Mouse (Mus musculus) adrenal gland, adult 18-20 months (tissue): ENCODE data around the gene Larp4b. TPM values are rescaled to one million over a fixed set of nuclear protein-coding genes. Genes with fewer than 3 reads are reported as not detected.

Experiments used
- DNase-seq, 2 experiments: peaks; one replicate each; pipeline ENCODE4 v3.0.0; 2021 to 2022; ENCODE audit warnings: low spot score in 2 of 2
- total RNA-seq, 2 experiments: library from RNA; stranded (reverse); gene quantifications; 1 replicate in 1 of 2; 2 replicates in 1 of 2; pipeline ENCODE4 v1.2.3; 2021

The Larp4b gene
- total RNA-seq, 2 experiments from 2014 or later, result 60.5 to 70.0 TPM

DNA sequence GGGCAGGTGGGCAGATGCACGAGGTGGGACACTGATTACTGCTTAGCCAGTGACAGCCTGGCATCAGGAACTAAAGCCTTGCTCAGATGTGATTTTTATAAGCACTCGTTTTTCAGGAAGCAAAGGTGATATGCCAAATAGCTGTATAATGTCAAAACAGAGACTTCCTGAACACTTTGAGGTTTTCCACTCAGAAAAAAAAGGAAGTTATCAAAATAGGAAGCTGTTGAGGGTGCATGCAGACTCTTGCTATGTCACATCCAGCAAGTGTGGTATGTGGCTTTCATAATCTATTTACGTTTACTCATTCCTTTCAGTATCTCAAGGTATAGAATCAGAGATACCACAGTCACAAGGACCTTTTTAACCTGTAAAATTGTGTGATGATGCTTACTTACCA is 79.7 kb downstream of the Larp4b start:
- DNase-seq, result no peak

DNA sequence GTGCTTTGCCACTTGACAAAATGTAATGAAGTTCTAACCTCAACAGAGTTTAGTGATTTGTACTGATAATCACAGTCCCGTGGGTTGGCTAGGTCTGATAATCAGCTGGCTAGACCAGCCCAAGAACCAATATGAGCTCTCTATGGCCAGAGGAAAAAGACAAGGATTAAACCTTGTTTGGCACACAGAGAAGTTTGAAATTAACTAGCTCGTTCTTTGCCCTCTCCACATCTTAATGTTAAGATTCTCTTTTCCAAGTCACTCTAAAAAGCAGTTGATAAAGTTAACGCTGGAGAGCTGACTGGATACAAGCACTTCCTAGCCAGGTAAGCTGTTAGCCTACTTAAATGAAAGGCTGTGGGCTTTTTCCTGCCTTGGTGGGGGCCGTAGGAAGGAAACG is 81.5 kb downstream of the Larp4b start:
- no peak for DNase-seq

DNA sequence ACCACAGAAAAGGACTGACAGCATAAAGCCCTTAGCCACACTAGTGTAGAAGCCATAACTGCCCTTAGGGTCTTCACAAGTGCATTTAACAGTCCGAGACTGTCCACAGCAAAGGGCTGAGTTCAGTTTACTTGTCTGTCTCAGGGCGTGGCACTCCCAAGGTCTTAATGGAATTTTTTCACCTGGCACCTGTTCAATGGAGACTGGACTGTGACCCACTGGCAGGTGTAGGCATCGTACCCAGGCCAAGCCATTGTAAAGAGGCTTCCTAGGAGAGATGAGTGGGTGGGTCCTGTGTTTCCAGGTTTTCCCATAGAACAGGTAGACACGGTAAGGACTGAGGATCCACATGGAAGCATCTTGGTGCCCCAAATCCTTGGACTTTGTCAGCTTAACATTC is 84.6 kb downstream of the Larp4b start:
- no peak for DNase-seq

- no peak for DNase-seq
Observed at GRCm38 (mm10) chr13:9178718-9179117, 85.0 kb downstream of the Larp4b start.

DNA sequence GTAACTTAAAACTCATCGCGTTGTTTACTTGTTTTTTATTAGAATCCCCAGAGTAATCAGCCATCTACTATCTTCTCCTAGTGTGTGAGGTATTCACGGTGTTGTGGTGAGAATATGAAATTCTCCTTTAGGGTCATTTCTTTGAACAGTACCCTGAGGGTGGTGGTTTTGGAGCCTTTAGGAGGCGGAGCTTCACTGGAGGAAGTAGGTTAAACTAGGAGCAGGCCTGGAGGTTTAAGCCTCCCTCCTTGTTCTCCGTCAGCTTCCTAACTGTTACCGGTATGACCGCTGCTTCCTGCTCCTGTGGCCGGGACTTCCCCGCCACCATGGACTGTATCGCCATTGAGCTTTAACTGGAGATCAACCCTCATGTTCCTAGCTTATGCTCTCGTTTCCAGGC is 86.5 kb downstream of the Larp4b start:
- no peak for DNase-seq

GRCm38 (mm10) chr13:9181106-9181505 is 87.4 kb downstream of the Larp4b start:
- no peak for DNase-seq

GRCm38 (mm10) chr13:9181666-9182264 is 88.1 kb downstream of the Larp4b start:
- DNase-seq, result peak; percentile 76 to 84

DNA sequence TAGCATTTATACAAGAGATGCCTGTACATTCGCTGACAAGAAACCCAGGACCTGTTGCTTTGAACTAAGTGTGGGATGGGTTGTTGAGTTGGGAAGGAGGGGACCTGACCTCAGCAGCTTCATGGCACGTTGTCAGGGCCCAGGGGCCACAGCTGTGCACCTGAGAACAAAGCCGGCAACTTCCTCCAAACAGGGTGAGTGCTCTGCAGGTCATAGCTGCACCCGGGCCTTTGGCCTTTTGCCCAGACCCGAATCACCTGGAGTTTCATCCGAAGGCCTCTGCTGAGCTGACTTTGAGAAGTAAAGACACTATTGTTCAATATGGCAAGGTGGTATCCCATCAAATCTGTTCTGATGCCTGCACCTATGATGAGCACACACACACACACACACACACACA is 90.6 kb downstream of the Larp4b start:
- DNase-seq, result peak in 1 of 2 experiments; percentile 16

- peak in 1 of 2 experiments; percentile 6 for DNase-seq
Observed at GRCm38 (mm10) chr13:9184716-9185115, 91.0 kb downstream of the Larp4b start.

- DNase-seq, result peak in 1 of 2 experiments; percentile 12
Observed at GRCm38 (mm10) chr13:9187156-9187555, 93.5 kb downstream of the Larp4b start.

GRCm38 (mm10) chr13:9187566-9188530 is 94.2 kb downstream of the Larp4b start:
- DNase-seq, result peak in 1 of 2 experiments; percentile 16

DNA sequence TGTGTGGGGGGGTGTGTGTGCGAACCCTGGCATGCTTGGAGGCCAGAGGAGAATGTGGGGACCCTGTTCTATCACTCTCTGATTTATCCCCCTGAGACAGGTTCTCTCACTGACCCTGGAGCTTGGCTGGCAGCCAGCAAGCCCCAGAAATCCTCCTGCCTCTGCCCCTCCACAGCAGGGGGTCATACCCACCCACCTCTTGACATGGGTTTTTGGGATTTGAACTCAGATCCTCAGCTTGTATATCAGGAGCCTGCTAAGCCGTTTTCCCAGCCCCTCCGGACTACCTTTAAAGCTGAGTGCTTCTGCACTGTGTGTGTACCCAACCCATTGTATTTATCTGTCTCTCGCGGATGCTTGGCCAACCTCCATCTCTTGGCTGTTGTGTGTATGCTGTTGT is 95.8 kb downstream of the Larp4b start:
- DNase-seq, result peak in 1 of 2 experiments; percentile 13

DNA sequence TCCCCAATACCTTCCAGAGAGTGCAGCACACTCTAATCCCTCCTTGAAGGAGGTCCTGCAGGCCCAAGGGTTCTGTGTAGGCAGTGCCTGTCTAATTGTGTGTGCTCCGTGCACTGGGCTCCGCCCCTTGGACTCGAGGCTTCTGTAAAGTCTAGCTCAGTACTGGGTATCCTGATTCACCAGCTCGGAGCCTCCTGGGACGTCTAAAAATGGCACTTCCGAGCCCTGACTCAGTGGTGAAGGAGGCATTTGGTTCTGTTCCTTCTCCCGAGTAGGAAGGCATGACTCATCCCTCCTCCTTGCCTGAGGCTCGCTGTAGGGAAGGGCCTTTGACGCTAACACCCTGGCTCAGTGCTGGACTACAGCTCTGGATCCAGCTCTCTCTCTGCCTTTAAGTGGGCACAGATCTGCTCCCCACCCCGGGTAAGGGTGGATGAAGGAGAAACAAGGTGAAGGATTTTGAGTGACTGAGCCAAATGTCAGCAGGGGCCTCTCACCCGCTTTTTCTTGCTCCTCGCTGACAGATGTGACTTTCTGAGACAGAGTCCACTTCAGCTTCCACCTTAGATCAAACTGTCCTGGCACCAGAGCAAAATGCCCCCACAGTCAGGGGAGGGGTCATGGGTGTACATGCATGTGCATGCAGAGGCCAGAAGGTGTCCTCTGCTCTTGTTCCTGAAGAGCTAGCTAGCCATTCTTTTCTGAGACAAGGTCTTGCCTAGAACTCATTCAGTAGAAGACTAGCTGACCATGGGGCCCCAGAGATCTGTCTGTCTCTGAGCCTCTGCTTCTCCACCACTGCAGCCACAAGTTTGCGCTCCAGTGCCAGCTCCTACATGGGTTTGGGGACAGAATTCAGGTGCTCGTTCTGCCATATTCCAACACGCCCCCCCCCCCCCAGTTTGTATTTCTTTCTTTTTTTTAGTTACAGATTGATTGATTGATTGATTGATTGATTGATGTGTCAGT is 97.8 kb downstream of the Larp4b start:
- DNase-seq, result peak; percentile 33 to 49

DNA sequence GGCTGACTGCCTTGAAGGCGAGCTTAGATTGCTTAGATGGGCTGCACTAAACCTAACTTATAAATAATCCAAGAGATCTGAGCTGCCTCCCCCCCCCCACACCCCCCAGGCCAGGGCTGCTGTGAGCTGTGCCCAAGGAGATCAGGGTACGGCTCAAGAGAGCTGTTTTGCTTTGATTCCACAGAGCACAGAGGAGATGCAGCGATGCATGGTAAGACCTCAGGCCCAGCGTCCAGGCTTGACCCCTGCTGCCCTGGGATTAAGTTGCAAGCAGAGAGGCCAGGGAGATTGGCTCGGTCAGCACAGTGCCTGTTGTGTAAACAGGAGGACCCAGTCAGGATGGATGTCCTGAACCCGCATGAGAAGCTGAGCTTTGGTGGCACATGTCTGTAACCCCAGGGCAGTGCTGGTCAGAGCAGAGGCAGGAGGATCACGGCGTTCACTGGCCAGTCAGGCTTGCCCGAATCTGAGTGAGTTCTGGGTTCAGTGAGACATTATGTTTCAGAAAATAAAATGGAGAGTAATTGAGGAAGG is 99.2 kb downstream of the Larp4b start:
- DNase-seq, result no peak

- no peak for DNase-seq
Observed at GRCm38 (mm10) chr13:9194656-9195055, 101.0 kb downstream of the Larp4b start.

DNA sequence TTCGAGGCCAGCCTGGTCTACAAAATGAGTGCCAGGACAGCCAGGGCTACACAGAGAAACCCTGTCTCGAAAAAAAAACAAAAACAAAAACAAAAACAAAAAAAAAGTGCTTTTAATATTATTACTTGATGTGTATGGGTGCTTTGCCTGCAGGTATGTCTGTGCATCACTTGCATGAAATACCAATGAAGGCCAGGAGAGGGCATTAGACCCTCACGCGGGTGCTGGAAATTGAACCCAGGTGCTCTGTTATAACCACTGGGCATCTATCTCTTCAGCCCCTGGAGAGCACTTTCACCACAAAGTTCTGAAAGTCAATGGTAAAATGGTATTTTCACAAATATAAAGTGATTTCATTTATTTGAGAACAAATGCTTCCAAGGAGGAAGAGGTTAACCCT is 101.9 kb downstream of the Larp4b start:
- no peak for DNase-seq

DNA sequence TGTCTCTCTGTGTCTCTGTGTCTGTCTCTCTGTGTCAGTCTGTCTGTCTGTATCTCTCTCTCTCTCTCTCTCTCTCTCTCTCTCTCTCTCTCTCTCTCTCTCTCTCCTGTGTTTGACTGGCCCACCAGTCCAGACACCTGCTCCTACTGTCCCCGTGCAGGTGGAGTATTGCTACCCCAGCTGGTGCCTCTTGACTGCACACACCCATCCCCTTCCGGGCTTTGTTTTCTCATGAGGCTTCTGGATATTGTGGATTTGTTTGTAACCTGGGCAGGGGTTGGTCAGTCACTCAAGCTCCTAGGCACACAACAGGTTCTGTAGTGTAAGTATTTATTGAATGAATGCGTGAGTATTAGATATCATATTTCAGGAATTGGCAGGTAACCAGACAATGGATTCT is 104.4 kb downstream of the Larp4b start:
- DNase-seq, result no peak

DNA sequence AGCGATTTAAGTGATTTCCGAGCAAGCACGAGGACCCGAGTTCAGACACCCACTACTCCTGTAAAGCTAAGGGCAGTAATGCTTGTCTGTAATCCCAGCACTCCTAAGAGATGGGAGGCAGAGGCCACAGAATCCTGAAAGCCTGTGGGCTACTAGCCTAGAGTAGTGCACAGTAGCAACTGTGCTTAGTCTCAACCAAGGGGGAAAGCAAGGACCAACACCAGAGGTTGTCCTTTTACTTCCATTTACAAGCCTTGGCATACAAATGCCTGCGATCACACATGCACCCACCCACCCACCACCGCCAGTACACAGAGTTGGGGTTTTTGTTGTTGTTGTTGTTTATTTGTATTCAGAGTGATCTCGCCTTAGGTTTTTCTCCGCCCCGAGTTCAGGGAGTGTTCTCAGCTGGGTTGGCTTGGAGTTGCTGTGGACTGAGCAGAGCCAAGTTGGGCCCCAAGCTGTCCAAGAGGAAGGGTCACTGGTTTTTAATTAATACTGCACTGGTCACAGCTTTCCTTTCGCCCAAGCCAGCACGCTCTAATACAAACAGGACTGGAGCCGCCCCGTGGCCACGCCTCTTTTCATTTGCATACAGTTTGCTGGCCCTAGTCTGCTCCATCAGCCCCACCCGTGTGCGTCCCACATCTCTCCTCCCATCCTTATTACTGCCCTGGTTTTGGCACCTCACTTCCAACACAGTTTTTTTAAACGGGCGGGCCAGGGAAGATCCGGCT is 105.2 kb downstream of the Larp4b start:
- no peak for DNase-seq

DNA sequence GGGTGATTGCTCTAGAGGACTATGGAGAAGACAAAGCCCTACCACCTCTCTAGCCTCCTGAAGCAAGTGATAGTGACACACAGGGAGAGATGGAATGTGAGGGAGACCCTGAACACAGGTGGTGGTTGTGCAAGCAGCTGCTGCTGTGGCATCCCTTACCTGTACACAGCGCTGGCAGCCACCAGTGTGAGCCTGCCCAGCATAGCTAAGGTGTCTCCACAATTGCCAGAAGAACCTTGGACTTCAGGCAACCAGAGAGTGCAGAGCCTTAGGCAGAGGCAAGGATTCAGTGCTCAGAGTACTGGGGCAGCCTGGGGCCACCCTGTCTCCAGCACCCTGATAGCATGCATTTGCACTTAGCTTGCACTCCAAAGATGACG is 105.8 kb downstream of the Larp4b start:
- DNase-seq, result no peak

GRCm38 (mm10) chr13:9222761-9223405 is 129.2 kb downstream of the Larp4b start:
- no peak for DNase-seq
